Mouse (Mus musculus) CH12.LX (cell line): Measurements from ENCODE around the gene Mfap3. TPM values are rescaled to one million over a fixed set of nuclear protein-coding genes. Genes with fewer than 3 reads are reported as not detected.

Source experiments
- DNase-seq: peaks from one replicate; pipeline ENCODE4 v3.0.0-alpha.2; 2013; ENCODE audit errors: extremely low read depth
- H3K27ac ChIP-seq: 2 replicates; pipeline ENCODE4 v1.5.1; 2012; ENCODE audit warnings: low read depth, mild to moderate bottlenecking, control low read depth, moderate library complexity; ENCODE audit not compliant: insufficient read depth
- H3K27me3 ChIP-seq: replicated peaks from 2 replicates; pipeline ENCODE3; 2012; ENCODE audit warnings: inconsistent platforms
- H3K36me3 ChIP-seq, 2 experiments: replicated peaks in 1 of 2; 2 replicates each; pipeline versions ENCODE3 to v1.6.1; 2012; ENCODE audit warnings: inconsistent platforms in 1 of 2, low read length in 1 of 2, mild to moderate bottlenecking in 1 of 2, mixed read lengths in 1 of 2, moderate library complexity in 1 of 2; ENCODE audit not compliant: control insufficient read depth in 1 of 2, insufficient read depth in 1 of 2
- H3K4me1 ChIP-seq, 2 experiments: 2 replicates each; pipeline ENCODE4 v1.6.1; 2012; ENCODE audit warnings: inconsistent platforms in 1 of 2, moderate library complexity in 1 of 2; ENCODE audit not compliant: insufficient read depth in 2 of 2, control insufficient read depth in 1 of 2
- H3K4me2 ChIP-seq: 2 replicates; pipeline ENCODE4 v1.6.1; 2012; ENCODE audit warnings: low read depth, mild to moderate bottlenecking, control low read depth; ENCODE audit not compliant: poor library complexity, insufficient read depth, severe bottlenecking
- H3K4me3 ChIP-seq, 3 experiments: fragments of 150-350 bp in 1 of 3; sonication (generic) in 1 of 3; replicated peaks in 1 of 3; 2 replicates each; pipeline versions ENCODE3 to v1.5.1; 2011 to 2012; ENCODE audit warnings: low read depth in 2 of 3, low read length in 2 of 3, mild to moderate bottlenecking in 2 of 3, moderate library complexity in 2 of 3, control low read depth in 1 of 3, improper control_type of control experiment in 1 of 3, inconsistent platforms in 1 of 3, mixed read lengths in 1 of 3; ENCODE audit not compliant: poor library complexity in 1 of 3
- H3K79me2 ChIP-seq: replicated peaks from 2 replicates; pipeline ENCODE4 v1.6.1; 2012; ENCODE audit warnings: mild to moderate bottlenecking, moderate library complexity; ENCODE audit not compliant: control insufficient read depth, poor library complexity, insufficient read depth, severe bottlenecking; ENCODE audit errors: extremely low read depth
- H3K9ac ChIP-seq: 2 replicates; pipeline ENCODE4 v1.6.1; 2012; ENCODE audit warnings: low read depth, mild to moderate bottlenecking, control low read depth, moderate library complexity; ENCODE audit not compliant: insufficient read depth
- H3K9me3 ChIP-seq: replicated peaks from 2 replicates; pipeline ENCODE3; 2012; ENCODE audit warnings: low read length, inconsistent platforms, mixed read lengths
- BHLHE40 ChIP-seq: IDR thresholded peaks from 2 replicates; pipeline ENCODE4 v1.6.1; 2011; ENCODE audit warnings: mild to moderate bottlenecking, low read depth, low read length, improper control_type of control experiment
- CHD1 ChIP-seq: IDR thresholded peaks from 2 replicates; pipeline ENCODE4 v1.6.1; 2012; ENCODE audit warnings: low read depth, low read length, improper control_type of control experiment, inconsistent platforms
- CTCF ChIP-seq, 2 experiments: IDR thresholded peaks in 1 of 2; conservative IDR thresholded peaks in 1 of 2; 2 replicates each; pipeline ENCODE4 v1.5.1; 2011 to 2012; ENCODE audit warnings: low read depth in 2 of 2, low read length in 2 of 2, improper control_type of control experiment in 1 of 2, inconsistent platforms in 1 of 2, mild to moderate bottlenecking in 1 of 2, moderate library complexity in 1 of 2
- ETS1 ChIP-seq: conservative IDR thresholded peaks from 2 replicates; pipeline ENCODE4 v1.6.1; 2012; ENCODE audit warnings: low read depth, mild to moderate bottlenecking, inconsistent platforms, low read length, improper control_type of control experiment, moderate library complexity
- HCFC1 ChIP-seq: IDR thresholded peaks from 2 replicates; pipeline ENCODE4 v1.6.1; 2012; ENCODE audit warnings: low read depth, mild to moderate bottlenecking, inconsistent platforms, low read length, improper control_type of control experiment
- JUND ChIP-seq: conservative IDR thresholded peaks from 2 replicates; pipeline ENCODE4 v1.6.1; 2011; ENCODE audit warnings: low read depth, low read length, improper control_type of control experiment
- KAT2A ChIP-seq: IDR thresholded peaks from 2 replicates; pipeline ENCODE4 v1.6.1; 2012; ENCODE audit warnings: low read length, improper control_type of control experiment, inconsistent platforms; ENCODE audit not compliant: insufficient replicate concordance
- MAFK ChIP-seq: IDR thresholded peaks from 2 replicates; pipeline ENCODE4 v1.6.1; 2011; ENCODE audit warnings: low read length, improper control_type of control experiment; ENCODE audit not compliant: insufficient replicate concordance
- MAX ChIP-seq: IDR thresholded peaks from 2 replicates; pipeline ENCODE4 v1.6.1; 2011; ENCODE audit warnings: low read length, improper control_type of control experiment
- MAZ ChIP-seq: IDR thresholded peaks from 2 replicates; pipeline ENCODE4 v1.6.1; 2012; ENCODE audit warnings: low read depth, mild to moderate bottlenecking, inconsistent platforms, low read length, improper control_type of control experiment, moderate library complexity
- MEF2A ChIP-seq: IDR thresholded peaks from 2 replicates; pipeline ENCODE4 v1.6.1; 2014; ENCODE audit warnings: low read depth, mild to moderate bottlenecking, inconsistent platforms, low read length, improper control_type of control experiment, borderline replicate concordance
- MXI1 ChIP-seq: IDR thresholded peaks from 2 replicates; pipeline ENCODE4 v1.6.1; 2011; ENCODE audit warnings: mild to moderate bottlenecking, low read depth, low read length, improper control_type of control experiment
- NELFE ChIP-seq: IDR thresholded peaks from 2 replicates; pipeline ENCODE4 v1.6.1; 2011; ENCODE audit warnings: low read depth, low read length, improper control_type of control experiment
- NRF1 ChIP-seq: IDR thresholded peaks from 2 replicates; pipeline ENCODE4 v1.6.1; 2014; ENCODE audit warnings: low read depth, mild to moderate bottlenecking, inconsistent platforms, low read length, improper control_type of control experiment, moderate library complexity
- PAX5 ChIP-seq: IDR thresholded peaks from 2 replicates; pipeline ENCODE4 v1.6.1; 2012; ENCODE audit warnings: low read length, inconsistent platforms, mixed read lengths
- RAD21 ChIP-seq: IDR thresholded peaks from 2 replicates; pipeline ENCODE4 v1.6.1; 2011; ENCODE audit warnings: low read depth, mild to moderate bottlenecking, low read length, improper control_type of control experiment, moderate library complexity
- RCOR1 ChIP-seq: conservative IDR thresholded peaks from 2 replicates; pipeline ENCODE4 v1.6.1; 2012; ENCODE audit warnings: low read depth, mild to moderate bottlenecking, inconsistent platforms, low read length, improper control_type of control experiment
- SIN3A ChIP-seq: IDR thresholded peaks from 2 replicates; pipeline ENCODE4 v1.6.1; 2012; ENCODE audit warnings: low read length, improper control_type of control experiment, inconsistent platforms
- SMC3 ChIP-seq: IDR thresholded peaks from 2 replicates; pipeline ENCODE4 v1.6.1; 2011; ENCODE audit warnings: low read depth, low read length, improper control_type of control experiment
- TBP ChIP-seq: conservative IDR thresholded peaks from 2 replicates; pipeline ENCODE4 v1.6.1; 2011; ENCODE audit warnings: low read depth, low read length, improper control_type of control experiment
- TCF12 ChIP-seq: IDR thresholded peaks from 2 replicates; pipeline ENCODE4 v1.6.1; 2014; ENCODE audit warnings: low read depth, mild to moderate bottlenecking, inconsistent platforms, low read length, improper control_type of control experiment
- USF1 ChIP-seq: IDR thresholded peaks from 2 replicates; pipeline ENCODE4 v1.6.1; 2014; ENCODE audit warnings: low read depth, mild to moderate bottlenecking, inconsistent platforms, low read length, improper control_type of control experiment
- USF2 ChIP-seq: conservative IDR thresholded peaks from 2 replicates; pipeline ENCODE4 v1.6.1; 2011; ENCODE audit warnings: low read depth, low read length, improper control_type of control experiment
- ZKSCAN1 ChIP-seq: IDR thresholded peaks from 2 replicates; pipeline ENCODE4 v1.6.1; 2012; ENCODE audit warnings: low read depth, inconsistent platforms, low read length, improper control_type of control experiment, borderline replicate concordance
- ZMIZ1 ChIP-seq: IDR thresholded peaks from 2 replicates; pipeline ENCODE4 v1.6.1; 2012; ENCODE audit warnings: low read depth, mild to moderate bottlenecking, inconsistent platforms, low read length, improper control_type of control experiment
- ZNF384 ChIP-seq: IDR thresholded peaks from 2 replicates; pipeline ENCODE4 v1.6.1; 2012; ENCODE audit warnings: low read depth, low read length, improper control_type of control experiment, inconsistent platforms
- dilution Hi-C: fragments of 300-500 bp; cut with MboI; formaldehyde crosslinking; loops from 2 replicates; pipeline ENCODE4 v1.14.3; 2020; ENCODE audit warnings: low sequenced_read_pairs; ENCODE audit not compliant: extremely low pct_unique_long_range_greater_than_20kb, extremely low pct_ligation_motif_present
- in situ Hi-C: fragments of 300-500 bp; cut with MboI; formaldehyde crosslinking; loops from 3 replicates; pipeline ENCODE4 v1.14.3; 2019; ENCODE audit warnings: low sequenced_read_pairs, low pct_ligation_motif_present, low pct_unique_long_range_greater_than_20kb, mixed read lengths
- polyA plus RNA-seq: library from polyadenylated mRNA; unstranded; fragments of >175 nt; gene quantifications from 2 replicates; pipeline ENCODE4 v1.2.1, GENCODE M21; 2012; ENCODE audit warnings: low read depth; ENCODE audit not compliant: insufficient read length
- total RNA-seq, 2 experiments: library from RNA; depleted of rRNA; stranded (reverse); fragments of 300-350 nt in 1 of 2; fragments of >200 nt in 1 of 2; gene quantifications; 2 replicates each; pipeline ENCODE4 v1.2.3; 2012 to 2014

The Mfap3 gene
- total and polyA plus RNA-seq, 3 experiments = 22.6 to 32.2 (median 27.0) TPM

- Histone ChIP-seq H3K79me2 (peaks cover 65% of the 10 kb centered on the region), H3K4me2 (no peak overlapping the region), H3K27ac (no peak overlapping the region), H3K4me3 (no peak overlapping the region), H3K4me1 (peaks cover 5 to 54% of the 10 kb centered on the region in 2 experiments; a peak in 2 of 4 replicates), H3K9ac (no peak overlapping the region), H3K27me3 (no peaks in the 10 kb centered on the region), H3K9me3 (no peaks in the 10 kb centered on the region), H3K36me3 (peaks cover 25 to 72% of the 10 kb centered on the region in 2 experiments)
- in situ Hi-C loops (loop anchor here (25.0 kb wide), 1 partner anchor 814 kb away; the partner anchor contains the start of genes Sh3bp5l and Zfp672), dilution Hi-C loops (no loop called here)
- TF ChIP-seq RAD21 (no peak), MEF2A (no peak), RCOR1 (no peak), ZKSCAN1 (no peak), NELFE (no peak), ETS1 (no peak), CHD1 (no peak), PAX5 (no peak), ZMIZ1 (no peak), KAT2A (no peak), SIN3A (no peak), NRF1 (no peak), JUND (no peak), USF2 (no peak), ZNF384 (no peak), TBP (no peak), USF1 (no peak), MAFK (no peak), MAX (no peak)
- DNase-seq = no peak
These were observed 5.0 kb downstream of the Mfap3 start for GRCm38 (mm10) chr11:57523418-57523817.

GRCm38 (mm10) chr11:57524597-57524996 is 6.1 kb downstream of the Mfap3 start:
- H3K27ac ChIP-seq = no peak overlapping the region
- DNase-seq = no peak
- no peak overlapping the region for H3K9ac ChIP-seq
- H3K79me2 ChIP-seq = peaks cover 55% of the 10 kb centered on the region
- TF ChIP-seq SIN3A (no peak), MAZ (no peak), BHLHE40 (no peak), PAX5 (no peak), CTCF (conservative IDR thresholded peaks at IDR 0.05 in 1 of 2, IDR thresholded peaks at IDR 0.05 in 1 of 2; ENCODE audit: low read depth in 2 of 2, low read length in 2 of 2) (no peak), TCF12 (no peak), MXI1 (no peak), SMC3 (no peak), JUND (no peak), HCFC1 (no peak), MAX (no peak), TBP (no peak)
- TF ChIP-seq, all 38 proteins: peak for 0
- Histone ChIP-seq H3K9me3 (no peaks in the 10 kb centered on the region), H3K36me3 (peaks cover 36 to 84% of the 10 kb centered on the region in 2 experiments), H3K27me3 (no peaks in the 10 kb centered on the region), H3K4me2 (no peak overlapping the region), H3K4me3 (no peak overlapping the region), H3K4me1 (peaks cover 5 to 51% of the 10 kb centered on the region in 2 experiments; a peak in 2 of 4 replicates)
- dilution Hi-C loops = no loop called here
- in situ Hi-C loops = loop anchor here (25.0 kb wide), 1 partner anchor 813 kb away; the partner anchor contains the start of genes Sh3bp5l and Zfp672
